Mouse (Mus musculus) liver, embryonic 14 days (tissue): ENCODE data around the gene Thra. TPM values are rescaled to one million over a fixed set of nuclear protein-coding genes. Genes with fewer than 3 reads are reported as not detected.

Source experiments
- polyA plus RNA-seq: library from polyadenylated mRNA; depleted of rRNA; stranded (reverse); fragments of >200 nt; gene quantifications from 2 replicates; pipeline ENCODE4 v1.2.3, GENCODE M21; 2012; rRNA removed

Gene Thra
- 14.0 and 14.7 TPM in 2 replicates for polyA plus RNA-seq

GRCm38 (mm10) chr11:98740393-98741050 lies at the start of gene Thra:
Thra (plus strand) TSS chr11:98740638.

GRCm38 (mm10) chr11:98701213-98701670 lies 39.2 kb upstream of the Thra start, which contains the start of gene Csf3:
Csf3 (plus strand) TSS chr11:98701263.

GRCm38 (mm10) chr11:98729119-98729588 lies 11.3 kb upstream of the Thra start, which contains the start of gene Med24:
Med24 (minus strand) TSS chr11:98729435.

GRCm38 (mm10) chr11:98774582-98775347 lies 34.3 kb downstream of the Thra start, which contains the start of gene Nr1d1:
Nr1d1 (minus strand) TSS chr11:98775333.

GRCm38 (mm10) chr11:98795015-98795713 lies 54.7 kb downstream of the Thra start, which contains the start of gene Msl1:
Msl1 (plus strand) TSS chr11:98795516.

GRCm38 (mm10) chr11:98804605-98805004 lies 64.2 kb downstream of the Thra start, which contains the start of gene Casc3:
Casc3 (plus strand) TSS chr11:98804905.

Other genes starting within 250 kb of the Thra start
- gene Ikzf3, start 194.6 kb upstream of the Thra start, polyA plus RNA-seq: 0.12 and 0.14 TPM in 2 replicates
- 0.25 and 0.54 TPM in 2 replicates for gene Zpbp2, start 189.5 kb upstream of the Thra start, polyA plus RNA-seq
- 24.1 and 28.1 TPM in 2 replicates for gene Ormdl3, start 153.3 kb upstream of the Thra start, polyA plus RNA-seq
- gene Lrrc3c, start 142.3 kb upstream of the Thra start, polyA plus RNA-seq: not detected in 2 replicates
- gene Gm12355, start 115.0 kb upstream of the Thra start, polyA plus RNA-seq: 0.12 and 0.22 TPM in 2 replicates
- gene Gsdma3, start 114.3 kb upstream of the Thra start, polyA plus RNA-seq: not detected in 2 replicates
- gene Gsdma2, start 93.9 kb upstream of the Thra start, polyA plus RNA-seq: not detected in 2 replicates
- 0.01 TPM in 1 of 2 replicates, not detected in the other for gene Gsdma, start 76.3 kb upstream of the Thra start, polyA plus RNA-seq
- gene Psmd3, start 58.1 kb upstream of the Thra start, polyA plus RNA-seq: 72.1 and 78.6 TPM in 2 replicates
- gene Csf3, start 39.4 kb upstream of the Thra start, polyA plus RNA-seq: not detected in 2 replicates
- 23.2 and 24.6 TPM in 2 replicates for gene Med24, start 11.2 kb upstream of the Thra start, polyA plus RNA-seq
- gene Nr1d1, start 34.7 kb downstream of the Thra start, polyA plus RNA-seq: 0.46 and 0.65 TPM in 2 replicates
- gene Msl1, start 54.9 kb downstream of the Thra start, polyA plus RNA-seq: 16.7 and 18.8 TPM in 2 replicates
- gene Casc3, start 64.3 kb downstream of the Thra start, polyA plus RNA-seq: 13.3 and 14.1 TPM in 2 replicates
- gene Rapgefl1, start 96.1 kb downstream of the Thra start, polyA plus RNA-seq: 0.53 and 0.55 TPM in 2 replicates
- 1.9 and 2.4 TPM in 2 replicates for gene Wipf2, start 123.0 kb downstream of the Thra start, polyA plus RNA-seq
- 30.9 and 33.0 TPM in 2 replicates for gene Cdc6, start 167.2 kb downstream of the Thra start, polyA plus RNA-seq
- 1.6 and 2.1 TPM in 2 replicates for gene Rara, start 187.2 kb downstream of the Thra start, polyA plus RNA-seq
- gene Gjd3, start 242.4 kb downstream of the Thra start, polyA plus RNA-seq: 0.07 TPM in 1 of 2 replicates, not detected in the other